ENCODE assay signal across 8 mouse cellular contexts in the genomic region with DNA sequence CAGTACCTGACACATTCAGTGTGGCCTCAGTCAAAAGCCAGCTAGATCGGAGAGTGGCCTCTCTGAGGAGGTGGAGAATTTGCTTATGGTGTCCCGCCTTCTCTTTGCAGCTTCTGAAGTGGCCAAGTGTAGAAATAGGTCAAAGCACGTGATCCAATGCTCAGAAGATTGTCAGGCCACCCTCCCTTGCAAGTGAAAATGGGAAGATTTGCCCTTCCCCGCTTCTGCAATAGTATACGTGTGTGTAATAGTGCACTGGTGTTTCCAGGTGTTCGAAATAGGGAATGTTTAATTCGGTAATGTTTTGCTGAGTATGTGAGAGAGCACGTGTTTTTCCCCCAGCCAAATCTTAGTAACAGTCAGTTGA. TPM values are rescaled to one million over a fixed set of nuclear protein-coding genes. Genes with fewer than 3 reads are reported as not detected.
A peak's percentile ranks its signal among the peaks of the same experiment; 100 is the strongest.
DNase-seq lines count a peak whose midpoint lies in the region; ATAC-seq and TF ChIP-seq lines count a peak whose summit lies in the region.

No protein-coding gene starts in this region.

- peak overlapping the region; percentile 62; the same call in 1 of the 2 replicates for H3K9ac ChIP-seq in intestine, postnatal 0 days (ENCODE audit: low read depth, low read length)
- H3K9ac ChIP-seq in midbrain, postnatal 0 days (replicated peaks; ENCODE audit: low read length, poor library complexity, severe bottlenecking) = peak overlapping the region; percentile 77; the same call in 1 of the 2 replicates

- H3K4me2 ChIP-seq in intestine, postnatal 0 days (replicated peaks; ENCODE audit: low read depth) = peak overlapping the region; percentile 73
- H3K4me2 ChIP-seq in midbrain, postnatal 0 days (ENCODE audit: low read depth, low read length, poor library complexity, severe bottlenecking) = peak overlapping the region; percentile 52

- no peak for DNase-seq in left cerebral cortex, adult 2 months (ENCODE audit: extremely low spot score in 1 of 2, low spot score in 2 of 2)
- no peak for DNase-seq in left cerebral cortex, postnatal 4 days
- DNase-seq in midbrain, postnatal 0 days (ENCODE audit: low spot score) = no peak
- no peak for DNase-seq in spleen, postnatal 10 days (ENCODE audit: low spot score in 2 of 2)
- no peak for DNase-seq in embryo, embryonic 11 days
- no peak for DNase-seq in kidney, postnatal 14 days

- no peaks in the 10 kb centered on the region for H3K9me3 ChIP-seq in intestine, postnatal 0 days (ENCODE audit: control insufficient read depth)
- no peaks in the 10 kb centered on the region for H3K9me3 ChIP-seq in midbrain, postnatal 0 days (ENCODE audit: low read length)

- H3K27me3 ChIP-seq in intestine, postnatal 0 days (replicated peaks; ENCODE audit: control insufficient read depth, insufficient read depth, low read length) = no peaks in the 10 kb centered on the region
- no peaks in the 10 kb centered on the region for H3K27me3 ChIP-seq in midbrain, postnatal 0 days (ENCODE audit: insufficient read depth, low read length)

- intact Hi-C loops in left cerebral cortex, adult 2 months (cut with DNase I) = no loop called here
- intact Hi-C loops in left cerebral cortex, postnatal 4 days (cut with DNase I) = loop anchor here (10.0 kb wide), 1 partner anchor 454 kb away; a partner anchor contains a TSS

- no peaks in the 10 kb centered on the region for H3K36me3 ChIP-seq in intestine, postnatal 0 days (ENCODE audit: control insufficient read depth, insufficient read depth)
- no peaks in the 10 kb centered on the region for H3K36me3 ChIP-seq in midbrain, postnatal 0 days (ENCODE audit: insufficient read depth, low read length)

- peak overlapping the region; percentile 99 for H3K4me3 ChIP-seq in left cerebral cortex, adult 2 months
- H3K4me3 ChIP-seq in cortical plate, adult 2 months (ENCODE audit: insufficient read depth, low read length) = peak overlapping the region; percentile 70
- peak overlapping the region; percentile 96 for H3K4me3 ChIP-seq in intestine, postnatal 0 days (ENCODE audit: low read depth, low read length)
- peak overlapping the region; percentile 91 for H3K4me3 ChIP-seq in midbrain, postnatal 0 days (ENCODE audit: low read depth, low read length)

- TF ChIP-seq CTCF in left cerebral cortex, adult 2 months (IDR thresholded peaks at IDR 0.05) = no peak
- TF ChIP-seq CTCF in cortical plate, adult 2 months (IDR thresholded peaks at IDR 0.05; ENCODE audit: extremely low read depth, insufficient read depth, low read length) = no peak
- no peak for TF ChIP-seq CTCF in intestine, postnatal 0 days (IDR thresholded peaks at IDR 0.05; ENCODE audit: low read depth)
- TF ChIP-seq CTCF in midbrain, postnatal 0 days (IDR thresholded peaks at IDR 0.05) = no peak

- H3K4me1 ChIP-seq in cortical plate, adult 2 months (ENCODE audit: control insufficient read depth, insufficient read depth, low read length) = peaks cover 10% of the 10 kb centered on the region
- peaks cover 6% of the 10 kb centered on the region; the same call in 1 of the 2 replicates for H3K4me1 ChIP-seq in intestine, postnatal 0 days (replicated peaks; ENCODE audit: control insufficient read depth, insufficient read depth, low read length)
- peaks cover 10% of the 10 kb centered on the region for H3K4me1 ChIP-seq in midbrain, postnatal 0 days (ENCODE audit: insufficient read depth, low read length)

- H3K27ac ChIP-seq in left cerebral cortex, adult 2 months = peak overlapping the region; percentile 69; the same call in 1 of the 2 replicates
- no peak overlapping the region for H3K27ac ChIP-seq in cortical plate, adult 2 months (ENCODE audit: insufficient read depth, low read length)
- H3K27ac ChIP-seq in intestine, postnatal 0 days (ENCODE audit: low read depth, low read length) = 0 out of 2 replicates have a peak overlapping the region, but pooled peaks have one; percentile 69
- H3K27ac ChIP-seq in midbrain, postnatal 0 days (ENCODE audit: low read depth, low read length) = no peak overlapping the region

- TF ChIP-seq POLR2A in cortical plate, adult 2 months (IDR thresholded peaks at IDR 0.05; ENCODE audit: extremely low read depth, insufficient read depth, low read length) = no peak

- WGBS in intestine, postnatal 0 days = 19% methylated on average over 8 of the region's 8 CpGs
- WGBS in midbrain, postnatal 0 days = 29% methylated on average over 8 of the region's 8 CpGs

- ATAC-seq in intestine, postnatal 0 days = no peak
- no peak for ATAC-seq in midbrain, postnatal 0 days (ENCODE audit: low FRiP score)

RNA-seq across cellular contexts. Expression of a gene that starts 0.8 kb away (rescaled TPM):
- total RNA-seq in left cerebral cortex, adult 2 months (2021) = 10 to 100 TPM; 25.4 to 26.1 TPM
- 10 to 100 TPM; 47.3 to 49.0 TPM for total RNA-seq in left cerebral cortex, postnatal 4 days (2021)
- 23.2 and 24.3 TPM in 2 replicates for polyA plus RNA-seq in cortical plate, adult 2 months (2012; rRNA removed)
- 14.4 and 14.8 TPM in 2 replicates for polyA plus RNA-seq in intestine, postnatal 0 days (2015; fragmentation: Nextera tagmentation; extraction: Ambion mirVana)
- 44.9 and 45.9 TPM in 2 replicates for total RNA-seq in midbrain, postnatal 0 days (2014; rRNA removed)
- polyA plus RNA-seq in midbrain, postnatal 0 days (2015; fragmentation: Nextera tagmentation; extraction: Ambion mirVana) = 26.7 and 27.2 TPM in 2 replicates

Comparison
In these comparisons a context has a peak if more than half of its experiments do, and no peak if none do; other contexts are left out.
1. H3K27ac ChIP-seq: peak in left cerebral cortex, adult 2 months (single experiment) and intestine, postnatal 0 days (single experiment); none in cortical plate, adult 2 months (single experiment) and midbrain, postnatal 0 days (single experiment).
2. Peak in every context shown above with its lines, with median percentiles within 50 percentile points of each other: H3K4me3 ChIP-seq.